Mouse (Mus musculus) testis, adult 2 months (tissue): ENCODE data around the gene Tcf20.

Experiments
- CTCF ChIP-seq: fragments of 200-500 bp; IDR thresholded peaks from 2 replicates; pipeline ENCODE4 v1.5.1; 2012; ENCODE audit warnings: low read depth, mild to moderate bottlenecking, inconsistent platforms, low read length, moderate library complexity; ENCODE audit not compliant: control insufficient read depth, insufficient read depth, insufficient replicate concordance
- POLR2A ChIP-seq: fragments of 200-500 bp; IDR thresholded peaks from 2 replicates; pipeline ENCODE4 v1.6.1; 2012; ENCODE audit warnings: low read depth, mild to moderate bottlenecking, inconsistent platforms, low read length, moderate library complexity; ENCODE audit not compliant: control insufficient read depth

GRCm38 (mm10) chr15:82987014-82987731 is 499 bp downstream of the Tcf20 start:
- TF ChIP-seq CTCF (no peak), POLR2A (no peak)
